Mouse (Mus musculus): ENCODE data around the gene Cdk4. TPM values are rescaled to one million over a fixed set of nuclear protein-coding genes. Genes with fewer than 3 reads are reported as not detected.
"Not testable (repeated sequence)": the region's sequence is repeated elsewhere in the genome, so short reads cannot be mapped to it uniquely, and the experiment has no call there.

Gene Cdk4
- polyA plus RNA-seq, 1 experiment from 2014 or later = 2,945 TPM

GRCm38 (mm10) chr10:127068360-127069038 is 5.2 kb downstream of the Cdk4 start:
- Histone ChIP-seq H3K9me3 (ENCODE audit: control insufficient read depth, low read length) (no peaks in the 10 kb centered on the region), H3K9ac (ENCODE audit: low read length) (peak overlapping the region; percentile 56), H3K4me1 (replicated peaks; ENCODE audit: control insufficient read depth, insufficient read depth, low read length) (peaks cover 13% of the 10 kb centered on the region; the same call in 1 of the 2 replicates), H3K4me2 (ENCODE audit: low read depth, low read length, severe bottlenecking) (peak overlapping the region; percentile 81), H3K27me3 (ENCODE audit: control insufficient read depth, insufficient read depth, low read length) (no peaks in the 10 kb centered on the region), H3K4me3 (ENCODE audit: low read depth, low read length) (peak overlapping the region; percentile 59), H3K27ac (ENCODE audit: low read depth, low read length) (peak overlapping the region; percentile 79), H3K36me3 (ENCODE audit: control insufficient read depth, insufficient read depth, low read length) (peaks cover 31% of the 10 kb centered on the region)
- WGBS = 88% methylated on average over 9 of the region's 9 CpGs
- DNase-seq (ENCODE audit: low spot score) = peak; percentile 49
- no peak for ATAC-seq (replicated peaks; ENCODE audit: low FRiP score)

GRCm38 (mm10) chr10:127069281-127070189 is 6.2 kb downstream of the Cdk4 start:
- H3K9me3 ChIP-seq (ENCODE audit: control insufficient read depth, low read length) = no peaks in the 10 kb centered on the region
- ATAC-seq (replicated peaks; ENCODE audit: low FRiP score) (peak; percentile 78), DNase-seq (ENCODE audit: low spot score) (peak; percentile 63)
- 9% methylated on average over 30 of the region's 30 CpGs for WGBS
- peaks cover 13% of the 10 kb centered on the region; the same call in 1 of the 2 replicates for H3K4me1 ChIP-seq (replicated peaks; ENCODE audit: control insufficient read depth, insufficient read depth, low read length)
- H3K9ac ChIP-seq (ENCODE audit: low read length) = peak overlapping the region; percentile 56
- H3K27me3 ChIP-seq (ENCODE audit: control insufficient read depth, insufficient read depth, low read length) = no peaks in the 10 kb centered on the region
- H3K27ac ChIP-seq (ENCODE audit: low read depth, low read length) = peak overlapping the region; percentile 79
- H3K4me3 ChIP-seq (ENCODE audit: low read depth, low read length) = peak overlapping the region; percentile 59
- peak overlapping the region; percentile 81 for H3K4me2 ChIP-seq (ENCODE audit: low read depth, low read length, severe bottlenecking)
- peaks cover 31% of the 10 kb centered on the region for H3K36me3 ChIP-seq (ENCODE audit: control insufficient read depth, insufficient read depth, low read length)

GRCm38 (mm10) chr10:127070190-127071121 is 7.1 kb downstream of the Cdk4 start, which contains the start of gene Tspan31:
TSS of gene Tspan31 (minus strand) at chr10:127070264.
- Histone ChIP-seq H3K9me3 (ENCODE audit: control insufficient read depth, low read length) (no peaks in the 10 kb centered on the region), H3K36me3 (ENCODE audit: control insufficient read depth, insufficient read depth, low read length) (peaks cover 24% of the 10 kb centered on the region), H3K4me1 (replicated peaks; ENCODE audit: control insufficient read depth, insufficient read depth, low read length) (peaks cover 13% of the 10 kb centered on the region; the same call in 1 of the 2 replicates), H3K4me3 (ENCODE audit: low read depth, low read length) (peak within 1 kb of the TSS; percentile 59), H3K9ac (ENCODE audit: low read length) (peak within 1 kb of the TSS; percentile 86), H3K27ac (ENCODE audit: low read depth, low read length) (peak within 1 kb of the TSS; percentile 79), H3K4me2 (ENCODE audit: low read depth, low read length, severe bottlenecking) (peak within 1 kb of the TSS; percentile 81), H3K27me3 (ENCODE audit: control insufficient read depth, insufficient read depth, low read length) (no peaks in the 10 kb centered on the region)
- DNase-seq (ENCODE audit: low spot score) (peak; percentile 90), ATAC-seq (replicated peaks; ENCODE audit: low FRiP score) (peak; percentile 88)
- WGBS = 3% methylated on average over 36 of the region's 36 CpGs

- no peak overlapping the region for H3K27ac ChIP-seq (ENCODE audit: low read depth, low read length)
- ATAC-seq (replicated peaks; ENCODE audit: low FRiP score) (no peak), DNase-seq (ENCODE audit: low spot score) (no peak)
- peak overlapping the region; percentile 59 for H3K4me3 ChIP-seq (ENCODE audit: low read depth, low read length)
- H3K27me3 ChIP-seq (ENCODE audit: control insufficient read depth, insufficient read depth, low read length) = 0 out of 2 replicates have a peak, but pooled peaks cover 2% of the 10 kb centered on the region
- H3K9ac ChIP-seq (ENCODE audit: low read length) = peak overlapping the region; percentile 86; the same call in 1 of the 2 replicates
- peak overlapping the region; percentile 81 for H3K4me2 ChIP-seq (ENCODE audit: low read depth, low read length, severe bottlenecking)
- WGBS = 83% methylated on average over 9 of the region's 9 CpGs
- peaks cover 16% of the 10 kb centered on the region for H3K36me3 ChIP-seq (ENCODE audit: control insufficient read depth, insufficient read depth, low read length)
- no peaks in the 10 kb centered on the region for H3K9me3 ChIP-seq (ENCODE audit: control insufficient read depth, low read length)
- peaks cover 13% of the 10 kb centered on the region; the same call in 1 of the 2 replicates for H3K4me1 ChIP-seq (replicated peaks; ENCODE audit: control insufficient read depth, insufficient read depth, low read length)
Observed at GRCm38 (mm10) chr10:127071203-127071602, 7.9 kb downstream of the Cdk4 start.

- peaks cover 13% of the 10 kb centered on the region; the same call in 1 of the 2 replicates for H3K4me1 ChIP-seq (replicated peaks; ENCODE audit: control insufficient read depth, insufficient read depth, low read length)
- H3K4me2 ChIP-seq (ENCODE audit: low read depth, low read length, severe bottlenecking); H3K4me3 ChIP-seq (ENCODE audit: low read depth, low read length); H3K9me3 ChIP-seq (ENCODE audit: control insufficient read depth, low read length); DNase-seq (ENCODE audit: low spot score); H3K9ac ChIP-seq (ENCODE audit: low read length); H3K27ac ChIP-seq (ENCODE audit: low read depth, low read length); H3K36me3 ChIP-seq (ENCODE audit: control insufficient read depth, insufficient read depth, low read length); H3K27me3 ChIP-seq (ENCODE audit: control insufficient read depth, insufficient read depth, low read length); ATAC-seq (replicated peaks; ENCODE audit: low FRiP score): not testable (repeated sequence)
- 95% methylated on average over 4 of the region's 4 CpGs for WGBS
Observed at GRCm38 (mm10) chr10:127072270-127072669, 8.9 kb downstream of the Cdk4 start.

GRCm38 (mm10) chr10:127072969-127073368 is 9.6 kb downstream of the Cdk4 start:
- not testable (repeated sequence) for H3K9me3 ChIP-seq (ENCODE audit: control insufficient read depth, low read length); H3K27ac ChIP-seq (ENCODE audit: low read depth, low read length); ATAC-seq (replicated peaks; ENCODE audit: low FRiP score); DNase-seq (ENCODE audit: low spot score); H3K9ac ChIP-seq (ENCODE audit: low read length); H3K27me3 ChIP-seq (ENCODE audit: control insufficient read depth, insufficient read depth, low read length); H3K4me2 ChIP-seq (ENCODE audit: low read depth, low read length, severe bottlenecking); H3K36me3 ChIP-seq (ENCODE audit: control insufficient read depth, insufficient read depth, low read length); H3K4me3 ChIP-seq (ENCODE audit: low read depth, low read length)
- WGBS = 87% methylated on average over 2 of the region's 2 CpGs
- peaks cover 14% of the 10 kb centered on the region; the same call in 1 of the 2 replicates for H3K4me1 ChIP-seq (replicated peaks; ENCODE audit: control insufficient read depth, insufficient read depth, low read length)

- H3K4me1 ChIP-seq (replicated peaks; ENCODE audit: control insufficient read depth, insufficient read depth, low read length) = peaks cover 11% of the 10 kb centered on the region; the same call in 1 of the 2 replicates
- no peak overlapping the region for H3K4me2 ChIP-seq (ENCODE audit: low read depth, low read length, severe bottlenecking)
- H3K36me3 ChIP-seq (ENCODE audit: control insufficient read depth, insufficient read depth, low read length) = no peaks in the 10 kb centered on the region
- H3K9me3 ChIP-seq (ENCODE audit: control insufficient read depth, low read length) = no peaks in the 10 kb centered on the region
- no peak overlapping the region for H3K27ac ChIP-seq (ENCODE audit: low read depth, low read length)
- WGBS = 86% methylated on average over 1 of the region's 1 CpGs
- no peak for ATAC-seq (replicated peaks; ENCODE audit: low FRiP score)
- H3K9ac ChIP-seq (ENCODE audit: low read length) = no peak overlapping the region
- H3K27me3 ChIP-seq (ENCODE audit: control insufficient read depth, insufficient read depth, low read length) = peaks cover 8% of the 10 kb centered on the region; the same call in 1 of the 2 replicates
- no peak overlapping the region for H3K4me3 ChIP-seq (ENCODE audit: low read depth, low read length)
- DNase-seq (ENCODE audit: low spot score) = no peak
Observed at GRCm38 (mm10) chr10:127073981-127074380, 10.6 kb downstream of the Cdk4 start.
